Mouse (Mus musculus): ENCODE measurements around the gene Ell2. TPM values are rescaled to one million over a fixed set of nuclear protein-coding genes. Genes with fewer than 3 reads are reported as not detected.

The Ell2 gene
- polyA plus RNA-seq, 1 experiment from 2014 or later = 7.4 TPM

GRCm38 (mm10) chr13:75733594-75734161 lies 27.1 kb downstream of the Ell2 start:
- no peaks in the 10 kb centered on the region for H3K4me1 ChIP-seq (replicated peaks)
- H3K4me3 ChIP-seq (replicated peaks) = no peak overlapping the region
- no peaks in the 10 kb centered on the region for H3K9me3 ChIP-seq
- H3K9ac ChIP-seq (replicated peaks) = no peak overlapping the region
- no peaks in the 10 kb centered on the region for H3K36me3 ChIP-seq
- no peaks in the 10 kb centered on the region for H3K27me3 ChIP-seq
- 68% methylated on average over 3 of the region's 3 CpGs for WGBS
- ATAC-seq (ENCODE audit: insufficient number of reproducible peaks, insufficient read depth, low FRiP score, low TSS enrichment, low read depth) = no peak
- no peak overlapping the region for H3K4me2 ChIP-seq
- H3K27ac ChIP-seq = no peak overlapping the region

- no peak for ATAC-seq (ENCODE audit: insufficient number of reproducible peaks, insufficient read depth, low FRiP score, low TSS enrichment, low read depth)
- Histone ChIP-seq H3K9me3 (no peaks in the 10 kb centered on the region), H3K27ac (no peak overlapping the region), H3K4me3 (replicated peaks) (no peak overlapping the region), H3K27me3 (no peaks in the 10 kb centered on the region), H3K9ac (replicated peaks) (no peak overlapping the region), H3K4me2 (no peak overlapping the region), H3K4me1 (replicated peaks) (no peaks in the 10 kb centered on the region), H3K36me3 (no peaks in the 10 kb centered on the region)
- 85% methylated on average over 5 of the region's 5 CpGs for WGBS
These were observed 27.7 kb downstream of the Ell2 start for GRCm38 (mm10) chr13:75734231-75734630.

GRCm38 (mm10) chr13:75735606-75736005 lies 29.0 kb downstream of the Ell2 start:
- H3K9me3 ChIP-seq = no peaks in the 10 kb centered on the region
- H3K4me3 ChIP-seq (replicated peaks) = no peak overlapping the region
- ATAC-seq (ENCODE audit: insufficient number of reproducible peaks, insufficient read depth, low FRiP score, low TSS enrichment, low read depth) = no peak
- H3K27me3 ChIP-seq = no peaks in the 10 kb centered on the region
- no peak overlapping the region for H3K27ac ChIP-seq
- H3K4me2 ChIP-seq = no peak overlapping the region
- H3K4me1 ChIP-seq (replicated peaks) = no peaks in the 10 kb centered on the region; the same call in 1 of the 2 replicates
- 97% methylated on average over 1 of the region's 1 CpGs for WGBS
- no peak overlapping the region for H3K9ac ChIP-seq (replicated peaks)
- H3K36me3 ChIP-seq = no peaks in the 10 kb centered on the region

- Histone ChIP-seq H3K9ac (replicated peaks) (no peak overlapping the region), H3K36me3 (no peaks in the 10 kb centered on the region), H3K27me3 (no peaks in the 10 kb centered on the region), H3K4me1 (replicated peaks) (peaks cover 11% of the 10 kb centered on the region), H3K4me2 (no peak overlapping the region), H3K9me3 (no peaks in the 10 kb centered on the region), H3K27ac (no peak overlapping the region), H3K4me3 (replicated peaks) (no peak overlapping the region)
- ATAC-seq (ENCODE audit: insufficient number of reproducible peaks, insufficient read depth, low FRiP score, low TSS enrichment, low read depth) = no peak
- 61% methylated on average over 7 of the region's 7 CpGs for WGBS
These were observed 31.4 kb downstream of the Ell2 start for GRCm38 (mm10) chr13:75737991-75738390.

- no peaks in the 10 kb centered on the region for H3K36me3 ChIP-seq
- no peaks in the 10 kb centered on the region for H3K9me3 ChIP-seq
- no peak for ATAC-seq (ENCODE audit: insufficient number of reproducible peaks, insufficient read depth, low FRiP score, low TSS enrichment, low read depth)
- no peak overlapping the region for H3K4me3 ChIP-seq (replicated peaks)
- no peak overlapping the region for H3K9ac ChIP-seq (replicated peaks)
- no peaks in the 10 kb centered on the region for H3K27me3 ChIP-seq
- no peak overlapping the region for H3K4me2 ChIP-seq
- WGBS = 60% methylated on average over 6 of the region's 6 CpGs
- H3K4me1 ChIP-seq (replicated peaks) = peaks cover 12% of the 10 kb centered on the region
- no peak overlapping the region for H3K27ac ChIP-seq
These were observed 32.0 kb downstream of the Ell2 start for GRCm38 (mm10) chr13:75738536-75738935.

- H3K4me3 ChIP-seq (replicated peaks) = no peak overlapping the region
- H3K4me2 ChIP-seq = no peak overlapping the region
- 59% methylated on average over 3 of the region's 3 CpGs for WGBS
- H3K9me3 ChIP-seq = no peaks in the 10 kb centered on the region
- H3K27me3 ChIP-seq = no peaks in the 10 kb centered on the region
- ATAC-seq (ENCODE audit: insufficient number of reproducible peaks, insufficient read depth, low FRiP score, low TSS enrichment, low read depth) = no peak
- H3K36me3 ChIP-seq = no peaks in the 10 kb centered on the region
- no peak overlapping the region for H3K27ac ChIP-seq
- H3K4me1 ChIP-seq (replicated peaks) = peaks cover 12% of the 10 kb centered on the region
- H3K9ac ChIP-seq (replicated peaks) = no peak overlapping the region
These were observed 32.4 kb downstream of the Ell2 start for GRCm38 (mm10) chr13:75738957-75739356.

- 71% methylated on average over 3 of the region's 3 CpGs for WGBS
- no peaks in the 10 kb centered on the region for H3K9me3 ChIP-seq
- H3K27ac ChIP-seq = no peak overlapping the region
- H3K4me3 ChIP-seq (replicated peaks) = no peak overlapping the region
- H3K36me3 ChIP-seq = no peaks in the 10 kb centered on the region
- H3K9ac ChIP-seq (replicated peaks) = no peak overlapping the region
- H3K27me3 ChIP-seq = no peaks in the 10 kb centered on the region
- no peak for ATAC-seq (ENCODE audit: insufficient number of reproducible peaks, insufficient read depth, low FRiP score, low TSS enrichment, low read depth)
- peaks cover 12% of the 10 kb centered on the region for H3K4me1 ChIP-seq (replicated peaks)
- H3K4me2 ChIP-seq = no peak overlapping the region
These were observed 33.5 kb downstream of the Ell2 start for GRCm38 (mm10) chr13:75740018-75740417.

- no peak overlapping the region for H3K4me2 ChIP-seq
- H3K4me1 ChIP-seq (replicated peaks) = peaks cover 12% of the 10 kb centered on the region
- no peaks in the 10 kb centered on the region for H3K27me3 ChIP-seq
- H3K36me3 ChIP-seq = no peaks in the 10 kb centered on the region
- no peaks in the 10 kb centered on the region for H3K9me3 ChIP-seq
- ATAC-seq (ENCODE audit: insufficient number of reproducible peaks, insufficient read depth, low FRiP score, low TSS enrichment, low read depth) = no peak
- no peak overlapping the region; the same call in 1 of the 2 replicates for H3K27ac ChIP-seq
- 91% methylated on average over 3 of the region's 3 CpGs for WGBS
- no peak overlapping the region for H3K4me3 ChIP-seq (replicated peaks)
- H3K9ac ChIP-seq (replicated peaks) = no peak overlapping the region
These were observed 34.6 kb downstream of the Ell2 start for GRCm38 (mm10) chr13:75741119-75741518.

GRCm38 (mm10) chr13:75741736-75742729 lies 35.5 kb downstream of the Ell2 start:
- WGBS = 59% methylated on average over 12 of the region's 12 CpGs
- H3K4me3 ChIP-seq (replicated peaks) = no peak overlapping the region
- no peak overlapping the region for H3K9ac ChIP-seq (replicated peaks)
- no peak for ATAC-seq (ENCODE audit: insufficient number of reproducible peaks, insufficient read depth, low FRiP score, low TSS enrichment, low read depth)
- no peaks in the 10 kb centered on the region for H3K9me3 ChIP-seq
- no peak overlapping the region for H3K4me2 ChIP-seq
- H3K27me3 ChIP-seq = no peaks in the 10 kb centered on the region
- no peaks in the 10 kb centered on the region for H3K36me3 ChIP-seq
- H3K27ac ChIP-seq = peak overlapping the region; percentile 41; the same call in 1 of the 2 replicates
- H3K4me1 ChIP-seq (replicated peaks) = peaks cover 12% of the 10 kb centered on the region

- Histone ChIP-seq H3K27ac (no peak overlapping the region), H3K9ac (replicated peaks) (no peak overlapping the region)
These were observed 36.4 kb downstream of the Ell2 start for GRCm38 (mm10) chr13:75742970-75743369.

GRCm38 (mm10) chr13:75744065-75744464 lies 37.5 kb downstream of the Ell2 start:
- no peak overlapping the region for H3K9ac ChIP-seq (replicated peaks)
- H3K4me2 ChIP-seq = no peak overlapping the region
- no peaks in the 10 kb centered on the region for H3K36me3 ChIP-seq
- H3K27me3 ChIP-seq = no peaks in the 10 kb centered on the region
- no peaks in the 10 kb centered on the region for H3K9me3 ChIP-seq
- H3K27ac ChIP-seq = no peak overlapping the region
- WGBS = 92% methylated on average over 4 of the region's 4 CpGs
- H3K4me1 ChIP-seq (replicated peaks) = peaks cover 12% of the 10 kb centered on the region
- H3K4me3 ChIP-seq (replicated peaks) = no peak overlapping the region
- ATAC-seq (ENCODE audit: insufficient number of reproducible peaks, insufficient read depth, low FRiP score, low TSS enrichment, low read depth) = no peak

More at GRCm38 (mm10) chr13:75742970-75743369, 36.4 kb downstream of the Ell2 start:
- Histone ChIP-seq H3K4me2 (no peak overlapping the region), H3K36me3 (no peaks in the 10 kb centered on the region), H3K9me3 (no peaks in the 10 kb centered on the region), H3K4me3 (replicated peaks) (no peak overlapping the region), H3K27me3 (no peaks in the 10 kb centered on the region), H3K4me1 (replicated peaks) (peaks cover 12% of the 10 kb centered on the region)
- WGBS = 80% methylated on average over 3 of the region's 3 CpGs
- no peak for ATAC-seq (ENCODE audit: insufficient number of reproducible peaks, insufficient read depth, low FRiP score, low TSS enrichment, low read depth)
